Mouse (Mus musculus): ENCODE measurements around the gene Trim17. TPM values are rescaled to one million over a fixed set of nuclear protein-coding genes. Genes with fewer than 3 reads are reported as not detected.
A peak's percentile ranks its signal among the peaks of the same experiment; 100 is the strongest.

Trim17 gene
- polyA plus RNA-seq, 1 experiment from 2014 or later, result 0.89 TPM

DNA sequence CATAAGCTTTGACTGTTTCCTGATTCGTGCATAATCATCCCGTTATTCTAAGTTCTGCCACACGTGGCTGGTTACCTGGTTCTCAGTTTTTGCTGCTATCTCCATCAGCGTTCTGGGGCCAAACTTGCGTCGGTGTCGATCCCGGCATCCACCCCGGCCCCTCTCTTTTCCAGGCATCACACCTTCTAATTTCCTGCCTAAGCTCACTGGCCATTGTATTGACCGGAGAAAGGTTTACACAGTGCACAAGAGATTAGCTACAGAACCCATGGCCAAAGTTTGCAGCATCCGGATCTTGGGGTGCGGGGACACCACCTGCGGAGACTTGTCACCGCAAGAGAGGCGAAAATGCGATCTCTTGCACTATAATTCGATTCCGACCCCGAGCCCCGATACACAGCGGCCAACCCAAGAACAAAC lies 23.1 kb downstream of the Trim17 start:
- Histone ChIP-seq H3K9me3 (no peaks in the 10 kb centered on the region), H3K4me1 (peaks cover 42% of the 10 kb centered on the region), H3K27ac (peak overlapping the region; percentile 75), H3K9ac (peak overlapping the region; percentile 94), H3K27me3 (no peaks in the 10 kb centered on the region), H3K4me2 (peak overlapping the region; percentile 99), H3K36me3 (replicated peaks) (peaks cover 13% of the 10 kb centered on the region), H3K4me3 (replicated peaks) (peak overlapping the region; percentile 92)
- WGBS, result under 1% methylated on average over 21 of the region's 21 CpGs
- peak; percentile 52; the same call in 1 of the 2 replicates for ATAC-seq (ENCODE audit: low FRiP score)

DNA sequence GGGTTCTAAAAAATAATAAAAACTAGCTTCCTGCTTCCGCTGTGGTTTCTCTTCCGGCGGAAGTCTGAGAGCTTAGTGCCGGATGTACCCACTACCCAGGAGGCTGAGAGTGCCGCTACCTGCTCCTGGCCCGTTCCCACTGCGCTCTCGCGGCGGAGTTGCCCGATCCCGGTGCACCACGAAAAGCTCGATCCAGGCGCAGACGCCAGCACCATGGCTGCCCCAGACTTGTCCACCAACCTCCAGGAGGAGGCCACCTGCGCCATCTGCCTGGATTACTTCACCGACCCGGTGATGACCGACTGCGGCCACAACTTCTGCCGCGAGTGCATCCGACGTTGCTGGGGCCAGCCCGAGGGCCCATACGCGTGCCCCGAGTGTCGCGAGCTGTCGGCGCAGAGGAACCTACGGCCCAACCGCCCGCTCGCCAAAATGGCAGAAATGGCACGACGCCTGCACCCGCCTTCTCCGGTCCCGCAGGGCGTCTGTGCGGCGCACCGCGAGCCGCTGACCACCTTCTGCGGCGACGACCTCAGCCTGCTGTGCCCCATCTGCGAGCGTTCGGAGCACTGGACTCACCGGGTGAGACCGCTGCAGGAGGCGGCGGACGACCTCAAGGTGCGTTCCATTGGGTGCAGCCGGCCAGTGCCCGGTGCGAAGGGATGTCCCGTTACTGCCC lies 23.7 kb downstream of the Trim17 start, which contains the start of gene Trim11:
Gene Trim11 (plus strand): TSS at position 67 of the 679 bp plus-strand sequence.
- peak within 1 kb of the TSS; percentile 94 for H3K9ac ChIP-seq
- H3K36me3 ChIP-seq (replicated peaks), result peaks cover 18% of the 10 kb centered on the region
- WGBS, result under 1% methylated on average over 64 of the region's 64 CpGs
- peak; percentile 80 for ATAC-seq (ENCODE audit: low FRiP score)
- peak within 1 kb of the TSS; percentile 99 for H3K4me2 ChIP-seq
- no peaks in the 10 kb centered on the region for H3K27me3 ChIP-seq
- H3K4me3 ChIP-seq (replicated peaks), result peak within 1 kb of the TSS; percentile 92
- H3K4me1 ChIP-seq, result peaks cover 42% of the 10 kb centered on the region
- H3K9me3 ChIP-seq, result no peaks in the 10 kb centered on the region
- H3K27ac ChIP-seq, result peak within 1 kb of the TSS; percentile 75

DNA sequence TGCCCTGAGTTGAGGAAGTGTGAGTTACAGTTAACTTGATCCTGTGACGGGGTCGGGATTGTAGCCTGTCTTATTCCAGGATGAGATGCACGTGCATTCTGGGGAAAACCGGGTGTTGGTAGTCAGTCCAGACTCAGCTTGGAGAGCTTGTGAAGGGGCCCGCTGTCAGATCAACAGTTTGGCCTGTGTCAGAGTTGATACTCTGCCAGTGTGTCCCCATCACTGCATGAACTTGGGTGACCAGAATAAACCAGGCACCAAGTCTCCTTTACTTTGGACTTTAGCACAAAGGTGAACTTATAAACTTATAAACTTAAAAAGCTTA lies 24.2 kb downstream of the Trim17 start:
- peak overlapping the region; percentile 99 for H3K4me2 ChIP-seq
- no peaks in the 10 kb centered on the region for H3K9me3 ChIP-seq
- peaks cover 42% of the 10 kb centered on the region for H3K4me1 ChIP-seq
- H3K27ac ChIP-seq, result no peak overlapping the region
- ATAC-seq (ENCODE audit: low FRiP score), result no peak
- peak overlapping the region; percentile 94 for H3K9ac ChIP-seq
- H3K36me3 ChIP-seq (replicated peaks), result peaks cover 20% of the 10 kb centered on the region
- H3K4me3 ChIP-seq (replicated peaks), result peak overlapping the region; percentile 92
- 3% methylated on average over 5 of the region's 5 CpGs for WGBS
- no peaks in the 10 kb centered on the region for H3K27me3 ChIP-seq

DNA sequence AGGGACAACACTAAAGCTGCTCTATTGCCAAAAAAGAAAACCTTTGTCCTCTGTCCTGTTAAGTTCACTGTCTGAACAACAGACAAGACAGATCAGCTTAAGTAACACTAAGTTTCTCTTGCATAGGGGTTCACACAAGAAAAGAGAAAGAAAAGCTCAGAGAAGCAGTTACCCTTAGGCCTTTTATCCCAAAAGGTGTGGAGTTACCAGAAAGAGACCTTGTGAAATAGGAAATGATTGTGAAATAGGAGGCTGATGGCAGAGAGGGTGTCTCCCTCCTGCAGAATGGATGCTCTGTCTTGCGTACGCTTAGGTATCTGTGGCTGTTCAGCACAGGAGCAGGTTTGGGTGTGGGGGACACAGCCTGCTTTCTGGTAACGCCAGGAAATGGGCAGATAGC lies 24.7 kb downstream of the Trim17 start:
- ATAC-seq (ENCODE audit: low FRiP score), result no peak
- 92% methylated on average over 3 of the region's 3 CpGs for WGBS
- Histone ChIP-seq H3K27me3 (no peaks in the 10 kb centered on the region), H3K36me3 (replicated peaks) (peaks cover 26% of the 10 kb centered on the region), H3K27ac (no peak overlapping the region), H3K4me1 (peaks cover 42% of the 10 kb centered on the region), H3K9ac (peak overlapping the region; percentile 94), H3K4me2 (peak overlapping the region; percentile 99), H3K9me3 (no peaks in the 10 kb centered on the region), H3K4me3 (replicated peaks) (peak overlapping the region; percentile 92)

DNA sequence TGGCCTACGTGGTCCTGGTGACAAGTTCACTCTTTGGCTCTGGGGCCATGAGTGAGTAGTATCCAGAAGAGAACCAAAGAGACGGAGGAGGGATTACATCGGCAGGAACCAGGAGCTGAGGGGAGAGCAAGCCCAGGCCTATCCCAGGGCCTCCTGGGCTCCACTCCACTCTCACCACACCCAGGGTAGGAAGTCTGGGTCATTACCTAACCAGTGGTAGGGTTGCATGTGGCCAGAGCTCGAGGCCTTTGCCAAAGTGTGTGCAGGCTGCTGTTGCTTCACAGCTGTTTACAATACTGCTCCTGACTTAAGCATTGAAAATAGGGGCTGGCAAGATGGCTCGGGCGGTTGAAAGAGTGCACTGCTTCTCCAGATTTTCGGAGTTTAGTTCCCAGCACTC lies 25.2 kb downstream of the Trim17 start:
- Histone ChIP-seq H3K4me1 (peaks cover 42% of the 10 kb centered on the region), H3K36me3 (replicated peaks) (peaks cover 29% of the 10 kb centered on the region), H3K4me2 (peak overlapping the region; percentile 99), H3K4me3 (replicated peaks) (peak overlapping the region; percentile 92), H3K9me3 (no peaks in the 10 kb centered on the region), H3K9ac (peak overlapping the region; percentile 94), H3K27ac (no peak overlapping the region), H3K27me3 (no peaks in the 10 kb centered on the region)
- ATAC-seq (ENCODE audit: low FRiP score), result no peak
- WGBS, result 86% methylated on average over 7 of the region's 7 CpGs

DNA sequence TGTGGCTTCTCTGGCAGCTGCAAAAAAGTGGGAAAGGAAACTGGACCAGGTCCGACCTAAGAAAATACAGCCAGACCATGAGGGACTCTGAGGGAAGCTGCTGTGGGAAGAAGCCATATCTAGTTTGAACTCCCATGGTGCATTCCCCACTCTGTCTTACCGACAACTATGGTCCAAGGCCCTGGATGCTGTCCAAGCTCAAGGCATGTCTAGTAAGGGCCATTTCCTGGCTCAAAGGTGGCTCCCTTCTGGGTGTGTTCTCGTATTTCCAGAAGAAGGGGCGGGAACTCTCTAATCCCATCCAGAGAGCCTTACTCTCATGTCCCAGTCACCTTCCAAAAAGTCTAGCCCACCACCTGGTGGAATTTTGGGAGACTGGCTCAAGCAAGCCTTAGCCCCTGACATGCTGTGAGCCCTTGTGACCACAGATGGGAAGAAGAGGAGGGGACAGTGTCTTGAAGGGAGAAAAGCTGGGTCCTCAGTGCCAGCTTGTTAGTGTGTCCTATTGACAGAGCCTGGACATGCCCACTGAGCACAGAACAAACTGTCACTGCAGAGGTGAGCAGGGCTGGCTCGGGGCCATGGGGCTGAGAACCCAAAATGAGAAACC lies 26.0 kb downstream of the Trim17 start:
- Histone ChIP-seq H3K4me3 (replicated peaks) (no peak overlapping the region), H3K4me1 (peaks cover 39% of the 10 kb centered on the region)

DNA sequence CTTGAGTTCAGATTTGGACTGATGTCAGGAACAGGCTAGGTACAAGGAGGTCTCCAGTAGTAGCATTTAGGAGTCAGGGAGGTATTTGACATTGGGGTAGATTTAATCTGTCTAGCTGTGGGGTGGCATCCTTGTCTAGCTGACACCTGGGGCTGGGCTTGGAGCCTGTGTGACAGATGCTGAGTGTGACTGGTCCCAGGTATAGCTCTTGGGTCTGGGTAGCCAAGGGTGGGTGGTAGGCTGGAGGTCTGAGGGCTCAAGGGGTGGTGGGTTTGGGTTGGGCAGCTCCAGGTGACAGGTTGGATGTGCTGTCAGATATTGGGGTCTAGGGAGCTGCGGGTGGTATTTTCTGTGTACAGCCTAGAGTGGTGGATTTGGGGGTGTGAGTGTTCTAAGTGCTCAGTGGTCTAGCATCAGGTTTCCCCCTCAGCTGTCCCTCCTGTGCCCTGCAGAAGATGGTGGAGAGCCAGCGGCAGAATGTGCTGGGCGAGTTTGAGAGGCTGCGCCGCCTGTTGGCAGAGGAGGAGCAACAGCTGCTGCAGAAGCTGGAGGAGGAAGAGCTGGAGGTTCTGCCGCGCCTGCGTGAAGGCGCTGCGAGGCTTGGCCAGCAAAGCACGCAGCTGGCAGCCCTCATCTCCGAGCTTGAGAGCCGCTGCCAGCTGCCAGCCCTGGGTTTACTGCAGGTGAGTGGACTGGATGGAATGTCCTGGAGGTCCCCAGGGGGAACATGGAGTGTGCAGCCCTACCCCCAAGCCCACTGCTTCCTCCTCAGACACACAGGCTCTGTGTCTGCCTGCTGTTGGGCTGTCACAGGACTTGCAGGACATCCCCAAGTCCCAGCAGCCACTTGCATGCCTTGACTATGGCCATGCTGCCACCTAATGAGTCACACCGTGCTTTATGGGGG lies 27.3 kb downstream of the Trim17 start:
- peaks cover 32% of the 10 kb centered on the region for H3K4me1 ChIP-seq
- no peak overlapping the region for H3K9ac ChIP-seq
- 72% methylated on average over 14 of the region's 14 CpGs for WGBS
- H3K36me3 ChIP-seq (replicated peaks), result peaks cover 48% of the 10 kb centered on the region
- H3K27me3 ChIP-seq, result no peaks in the 10 kb centered on the region
- no peak overlapping the region for H3K4me2 ChIP-seq
- ATAC-seq (ENCODE audit: low FRiP score), result no peak
- H3K9me3 ChIP-seq, result no peaks in the 10 kb centered on the region
- H3K4me3 ChIP-seq (replicated peaks), result no peak overlapping the region
- no peak overlapping the region for H3K27ac ChIP-seq

More for the DNA sequence above, 26.0 kb downstream of the Trim17 start:
- WGBS, result 68% methylated on average over 5 of the region's 5 CpGs
- H3K27ac ChIP-seq, result no peak overlapping the region
- no peaks in the 10 kb centered on the region for H3K27me3 ChIP-seq
- no peak overlapping the region for H3K4me2 ChIP-seq
- no peaks in the 10 kb centered on the region for H3K9me3 ChIP-seq
- no peak overlapping the region for H3K9ac ChIP-seq
- ATAC-seq (ENCODE audit: low FRiP score), result no peak
- H3K36me3 ChIP-seq (replicated peaks), result peaks cover 35% of the 10 kb centered on the region

DNA sequence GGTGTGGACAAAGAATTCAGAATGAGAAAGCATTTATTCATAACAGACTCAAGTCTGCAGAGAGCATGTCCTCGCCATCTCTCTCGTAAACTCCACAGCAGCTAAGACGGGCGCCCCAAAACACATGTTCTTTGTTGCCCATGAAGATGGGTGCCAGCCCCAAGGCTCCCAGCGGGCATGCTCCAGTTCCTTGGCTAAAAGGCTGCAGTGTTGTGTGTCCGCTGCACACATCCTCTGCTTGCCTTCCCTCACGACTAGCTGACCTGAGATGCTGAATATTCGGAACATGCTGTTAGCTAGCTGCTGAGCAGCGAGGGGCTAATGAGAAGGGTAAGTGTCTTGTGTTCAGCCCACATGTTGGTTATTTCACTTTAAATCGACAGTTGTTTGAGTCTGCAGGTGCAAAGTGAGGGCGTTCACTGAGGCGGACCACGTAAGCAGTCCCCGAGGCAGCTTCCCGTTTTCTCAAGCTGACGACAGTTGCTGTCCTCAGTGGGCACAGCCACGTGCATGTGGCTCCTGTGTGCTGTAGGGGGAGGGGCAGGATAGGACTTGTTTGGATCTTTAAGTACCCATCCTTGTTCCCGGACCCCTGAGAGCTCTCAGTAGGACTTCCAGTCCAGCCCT lies 28.1 kb downstream of the Trim17 start:
- Histone ChIP-seq H3K36me3 (replicated peaks) (peaks cover 55% of the 10 kb centered on the region), H3K4me1 (peaks cover 28% of the 10 kb centered on the region), H3K9ac (no peak overlapping the region), H3K27me3 (no peaks in the 10 kb centered on the region), H3K9me3 (no peaks in the 10 kb centered on the region), H3K4me2 (no peak overlapping the region), H3K4me3 (replicated peaks) (no peak overlapping the region), H3K27ac (no peak overlapping the region)
- 92% methylated on average over 18 of the region's 18 CpGs for WGBS
- ATAC-seq (ENCODE audit: low FRiP score), result no peak

DNA sequence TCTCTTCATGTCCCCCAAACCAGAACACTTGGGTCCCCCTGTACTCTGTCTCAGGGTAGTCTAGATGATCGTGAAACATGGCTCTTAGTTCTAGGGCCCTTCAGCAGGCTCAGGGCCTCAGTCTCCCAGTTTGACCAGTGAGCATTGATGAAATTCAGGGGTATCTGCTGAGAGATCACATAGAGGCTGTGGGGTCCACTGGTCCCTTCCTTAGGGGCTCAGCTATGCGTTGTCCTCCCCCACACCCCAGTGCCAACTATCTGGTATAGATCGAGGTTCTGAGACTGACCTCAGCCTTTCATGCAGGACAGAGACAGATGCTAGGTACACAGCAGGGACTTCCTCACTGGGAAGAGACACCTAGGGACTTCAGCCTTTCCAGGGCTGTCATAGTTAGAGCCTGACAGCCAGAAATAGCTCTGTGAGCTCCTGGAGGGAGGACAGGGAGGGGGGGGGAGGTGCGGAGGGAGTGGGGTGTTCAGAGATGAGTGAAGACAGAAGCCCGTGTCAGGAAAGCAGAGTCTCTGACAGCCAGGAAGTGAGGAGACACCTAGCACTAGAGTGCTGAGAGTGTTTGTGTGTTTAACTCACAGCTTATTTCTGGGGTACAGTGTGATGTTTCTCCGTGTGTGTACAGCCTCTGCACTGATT lies 29.3 kb downstream of the Trim17 start:
- H3K4me2 ChIP-seq, result no peak overlapping the region
- H3K27me3 ChIP-seq, result no peaks in the 10 kb centered on the region
- peaks cover 68% of the 10 kb centered on the region for H3K36me3 ChIP-seq (replicated peaks)
- H3K4me1 ChIP-seq, result peaks cover 24% of the 10 kb centered on the region
- no peak overlapping the region for H3K4me3 ChIP-seq (replicated peaks)
- no peak overlapping the region for H3K9ac ChIP-seq
- no peak overlapping the region for H3K27ac ChIP-seq
- 92% methylated on average over 6 of the region's 6 CpGs for WGBS
- no peaks in the 10 kb centered on the region for H3K9me3 ChIP-seq
- no peak for ATAC-seq (ENCODE audit: low FRiP score)

DNA sequence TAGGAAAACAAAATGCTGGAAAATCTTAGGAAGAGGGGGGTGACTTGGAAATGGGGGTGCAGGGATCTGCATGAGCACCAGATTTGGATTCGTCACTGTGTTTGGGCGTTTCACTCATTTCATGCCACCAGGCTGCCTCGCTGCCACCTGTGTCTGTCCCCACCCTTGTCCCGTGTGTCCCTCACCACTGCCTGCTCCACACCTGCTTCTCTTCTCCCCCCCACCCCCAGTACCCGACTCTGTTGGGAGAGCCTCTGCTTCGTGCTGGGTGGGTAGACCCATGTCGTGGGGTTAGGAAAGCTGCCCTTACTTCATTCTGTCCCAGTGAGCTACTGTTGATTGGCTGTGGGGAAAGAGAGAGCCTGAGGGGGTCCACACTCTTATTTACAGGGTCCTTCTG lies 30.2 kb downstream of the Trim17 start:
- H3K36me3 ChIP-seq (replicated peaks), result peaks cover 76% of the 10 kb centered on the region
- no peak for ATAC-seq (ENCODE audit: low FRiP score)
- WGBS, result 94% methylated on average over 7 of the region's 7 CpGs
- H3K9me3 ChIP-seq, result no peaks in the 10 kb centered on the region
- no peaks in the 10 kb centered on the region for H3K27me3 ChIP-seq
- no peak overlapping the region for H3K4me2 ChIP-seq
- H3K4me1 ChIP-seq, result peaks cover 15% of the 10 kb centered on the region
- no peak overlapping the region for H3K4me3 ChIP-seq (replicated peaks)
- H3K9ac ChIP-seq, result no peak overlapping the region
- no peak overlapping the region for H3K27ac ChIP-seq

DNA sequence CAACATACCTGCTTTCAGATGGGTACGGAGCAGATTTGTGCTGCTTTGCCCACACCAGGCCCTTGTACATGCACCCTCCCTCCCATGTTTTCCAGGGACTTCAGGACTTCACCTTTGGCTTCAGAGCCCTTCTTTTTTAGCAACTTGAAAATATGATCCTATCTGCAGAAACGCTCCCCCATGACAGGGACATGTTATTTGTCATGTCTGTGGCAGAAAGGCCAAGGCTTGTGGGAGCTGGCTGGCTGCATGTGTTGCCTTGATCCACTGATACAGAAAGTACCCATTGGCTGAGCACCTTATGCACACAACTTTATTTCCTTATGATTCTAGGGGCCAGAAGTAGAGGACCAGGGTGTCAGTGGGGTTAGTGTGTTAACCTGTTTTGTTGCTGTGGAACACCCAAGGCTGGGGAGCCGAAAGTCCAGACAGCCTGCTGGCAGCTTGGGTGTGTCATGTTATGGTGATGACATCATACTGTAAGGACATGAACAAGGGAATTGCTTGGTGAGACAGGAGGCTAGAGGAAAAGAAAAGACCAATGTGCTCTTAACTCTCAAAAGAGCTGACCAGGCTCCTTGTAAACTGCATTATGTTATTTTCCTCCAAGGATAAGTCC lies 30.9 kb downstream of the Trim17 start:
- Histone ChIP-seq H3K27ac (no peak overlapping the region), H3K9me3 (no peaks in the 10 kb centered on the region), H3K4me3 (replicated peaks) (no peak overlapping the region), H3K4me2 (no peak overlapping the region), H3K27me3 (no peaks in the 10 kb centered on the region), H3K36me3 (replicated peaks) (peaks cover 84% of the 10 kb centered on the region), H3K9ac (no peak overlapping the region), H3K4me1 (peaks cover 8% of the 10 kb centered on the region)
- 91% methylated on average over 3 of the region's 3 CpGs for WGBS
- ATAC-seq (ENCODE audit: low FRiP score), result no peak
